Mouse (Mus musculus) megakaryocyte, adult 5-6 weeks (primary cell): ENCODE results near the gene Tipin. TPM values are rescaled to one million over a fixed set of nuclear protein-coding genes. Genes with fewer than 3 reads are reported as not detected.

Experiments used
- ATAC-seq: 2 replicates; pipeline ENCODE4 v1.8.0; 2016; ENCODE audit warnings: mild to moderate bottlenecking, inconsistent platforms; ENCODE audit not compliant: poor library complexity, severe bottlenecking
- total RNA-seq, 2 experiments: library from RNA; stranded (forward) in 1 of 2; stranded (reverse) in 1 of 2; fragments of 153-499, 151-499 nt in 1 of 2; fragments of 221-1000, 200-1000 nt in 1 of 2; gene quantifications; 2 replicates each; pipeline versions ENCODE4 v1.2.3 to v1.2.4; 2015 to 2017

Tipin gene
- total RNA-seq, 2 experiments from 2014 or later, result 155 to 193 TPM

GRCm38 (mm10) chr9:64341254-64341566 lies 59.8 kb downstream of the Tipin start, which contains the start of gene Dis3l:
Gene Dis3l (minus strand): TSS chr9:64341288.
- no peak for ATAC-seq

- ATAC-seq, result no peak
Measured at GRCm38 (mm10) chr9:64341671-64342070, 60.3 kb downstream of the Tipin start.

- no peak for ATAC-seq
Measured at GRCm38 (mm10) chr9:64343656-64344055, 62.3 kb downstream of the Tipin start.

- no peak for ATAC-seq
Measured at GRCm38 (mm10) chr9:64345931-64346330, 64.5 kb downstream of the Tipin start.

- no peak for ATAC-seq
Measured at GRCm38 (mm10) chr9:64347377-64347776, 66.0 kb downstream of the Tipin start.

- no peak for ATAC-seq
Measured at GRCm38 (mm10) chr9:64349490-64349889, 68.1 kb downstream of the Tipin start.

- ATAC-seq, result no peak
Measured at GRCm38 (mm10) chr9:64351191-64351590, 69.8 kb downstream of the Tipin start.

Other genes with a start within 250 kb of the Tipin start
- not detected in 2 replicates for gene Lctl, start 164.4 kb upstream of the Tipin start, total RNA-seq (2015)
- not detected in 2 replicates for gene Lctl, start 164.4 kb upstream of the Tipin start, total RNA-seq (2017)
- 22.3 and 26.7 TPM in 2 replicates for gene Zwilch, start 108.5 kb upstream of the Tipin start, total RNA-seq (2015)
- gene Zwilch, start 108.5 kb upstream of the Tipin start, total RNA-seq (2017), result 76.4 and 109 TPM in 2 replicates
- gene Rpl4, start 108.2 kb upstream of the Tipin start, total RNA-seq (2015), result 2,055 and 2,225 TPM in 2 replicates
- 1,695 and 1,727 TPM in 2 replicates for gene Rpl4, start 108.2 kb upstream of the Tipin start, total RNA-seq (2017)
- gene Snapc5, start 102.3 kb upstream of the Tipin start, total RNA-seq (2015), result 25.6 and 31.7 TPM in 2 replicates
- 70.1 and 76.7 TPM in 2 replicates for gene Snapc5, start 102.3 kb upstream of the Tipin start, total RNA-seq (2017)
- gene Uchl4, start 46.4 kb upstream of the Tipin start, total RNA-seq (2015), result 0.34 TPM in 1 of 2 replicates, not detected in the other
- gene Uchl4, start 46.4 kb upstream of the Tipin start, total RNA-seq (2017), result 0.16 and 0.48 TPM in 2 replicates
- gene Map2k1, start 27.9 kb upstream of the Tipin start, total RNA-seq (2015), result 79.7 and 92.9 TPM in 2 replicates
- gene Map2k1, start 27.9 kb upstream of the Tipin start, total RNA-seq (2017), result 114 and 117 TPM in 2 replicates
- gene Dis3l, start 59.7 kb downstream of the Tipin start, total RNA-seq (2015), result 10.7 and 15.0 TPM in 2 replicates
- 21.9 and 23.4 TPM in 2 replicates for gene Dis3l, start 59.7 kb downstream of the Tipin start, total RNA-seq (2017)
- gene Megf11, start 104.0 kb downstream of the Tipin start, total RNA-seq (2015), result 0.04 TPM in 1 of 2 replicates, not detected in the other
- gene Megf11, start 104.0 kb downstream of the Tipin start, total RNA-seq (2017), result 0.04 TPM in 1 of 2 replicates, not detected in the other